Mouse (Mus musculus) MEL (cell line): ENCODE measurements around the gene Spata21.

Source experiments
- CTCF ChIP-seq, 3 experiments: IDR thresholded peaks in 2 of 3; conservative IDR thresholded peaks in 1 of 3; 2 replicates each; pipeline ENCODE4 v1.5.1; 2011 to 2012; ENCODE audit warnings: low read length in 3 of 3, low read depth in 2 of 3, mild to moderate bottlenecking in 2 of 3, improper control_type of control experiment in 1 of 3, inconsistent platforms in 1 of 3, mixed read lengths in 1 of 3, moderate library complexity in 1 of 3; ENCODE audit not compliant: control insufficient read depth in 1 of 3, insufficient read depth in 1 of 3, poor library complexity in 1 of 3, severe bottlenecking in 1 of 3
- ETS1 ChIP-seq: IDR thresholded peaks from 2 replicates; pipeline ENCODE4 v1.6.1; 2012; ENCODE audit warnings: low read depth, mild to moderate bottlenecking, inconsistent platforms, low read length, improper control_type of control experiment, moderate library complexity
- MAX ChIP-seq: IDR thresholded peaks from 2 replicates; pipeline ENCODE4 v1.6.1; 2011; ENCODE audit warnings: low read length, improper control_type of control experiment
- TAL1 ChIP-seq: IDR thresholded peaks from 2 replicates; pipeline ENCODE4 v1.6.1; 2012; ENCODE audit warnings: mild to moderate bottlenecking, inconsistent platforms, low read length, moderate library complexity, mixed read lengths

- TF ChIP-seq MAX (peak; percentile 89), CTCF (IDR thresholded peaks at IDR 0.05 in 2 of 3, conservative IDR thresholded peaks at IDR 0.05 in 1 of 3; ENCODE audit: control insufficient read depth in 1 of 3, insufficient read depth in 1 of 3, low read depth in 2 of 3, low read length in 3 of 3, poor library complexity in 1 of 3, severe bottlenecking in 1 of 3) (peak; percentile 87 to 99 (median 93)), TAL1 (no peak), ETS1 (no peak)
These were observed 23.0 kb upstream of the Spata21 start for GRCm38 (mm10) chr4:141065123-141065522.
